Mouse (Mus musculus) layer of hippocampus, adult 9-10 months (tissue): ENCODE data around the gene Jarid2.

Source experiments
- DNase-seq: peaks from one replicate; pipeline ENCODE4 v3.0.0; 2022; ENCODE audit warnings: low spot score

The Jarid2 gene

GRCm38 (mm10) chr13:44960542-44961291, 231.4 kb downstream of the Jarid2 start:
- DNase-seq = no peak
